Mouse (Mus musculus): Measurements from ENCODE around the gene Celf3. TPM values are rescaled to one million over a fixed set of nuclear protein-coding genes. Genes with fewer than 3 reads are reported as not detected.

Gene Celf3
- polyA plus RNA-seq, 1 experiment from 2014 or later, result 69.0 TPM

DNA sequence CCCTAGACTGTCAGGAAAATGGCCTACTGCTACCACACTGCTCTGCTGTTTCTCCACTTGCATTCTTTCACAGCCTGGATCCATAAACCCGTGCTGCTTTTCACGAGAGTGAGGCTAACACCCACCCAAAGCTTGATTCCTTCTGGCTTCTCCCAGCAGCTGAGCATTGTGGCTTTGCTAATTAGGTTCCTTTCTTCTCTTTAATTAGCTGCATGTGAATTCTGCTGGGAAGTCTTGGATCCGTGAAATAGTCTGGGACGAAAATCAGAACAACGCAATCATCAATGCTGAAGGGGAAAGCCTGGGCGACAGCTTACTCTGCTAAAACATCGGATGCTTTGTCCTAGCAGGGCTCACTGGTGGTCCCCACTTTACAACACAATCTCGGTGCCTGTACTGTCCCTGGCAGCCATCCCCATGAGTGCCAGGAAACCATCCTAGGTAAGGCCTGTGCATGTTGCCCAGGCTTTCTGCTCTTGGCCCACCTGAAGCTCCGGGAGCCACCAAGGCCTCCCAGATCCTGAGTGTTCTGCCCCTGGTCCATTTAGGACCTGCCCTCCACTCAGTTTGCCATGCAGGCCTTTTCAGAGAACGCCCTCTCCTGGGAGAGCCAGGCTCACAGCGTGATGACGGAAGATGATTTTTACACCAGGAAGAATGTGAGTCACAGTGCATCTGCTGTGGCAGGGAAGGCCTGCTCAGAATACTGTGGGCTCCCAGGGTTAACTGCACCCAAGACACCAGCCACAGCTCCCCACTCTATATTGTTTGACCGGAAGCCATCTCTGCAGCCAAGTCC lies 12.3 kb upstream of the Celf3 start:
- no peaks in the 10 kb centered on the region for H3K27me3 ChIP-seq (ENCODE audit: low read depth, poor library complexity, severe bottlenecking)
- no peaks in the 10 kb centered on the region for H3K36me3 ChIP-seq
- H3K9me3 ChIP-seq (replicated peaks), result no peaks in the 10 kb centered on the region
- 51% methylated on average over 13 of the region's 13 CpGs for WGBS
- H3K4me1 ChIP-seq, result peaks cover 31% of the 10 kb centered on the region
- peak overlapping the region; percentile 71 for H3K27ac ChIP-seq (replicated peaks)
- DNase-seq (ENCODE audit: low spot score), result no peak
- no peak overlapping the region for H3K4me3 ChIP-seq

DNA sequence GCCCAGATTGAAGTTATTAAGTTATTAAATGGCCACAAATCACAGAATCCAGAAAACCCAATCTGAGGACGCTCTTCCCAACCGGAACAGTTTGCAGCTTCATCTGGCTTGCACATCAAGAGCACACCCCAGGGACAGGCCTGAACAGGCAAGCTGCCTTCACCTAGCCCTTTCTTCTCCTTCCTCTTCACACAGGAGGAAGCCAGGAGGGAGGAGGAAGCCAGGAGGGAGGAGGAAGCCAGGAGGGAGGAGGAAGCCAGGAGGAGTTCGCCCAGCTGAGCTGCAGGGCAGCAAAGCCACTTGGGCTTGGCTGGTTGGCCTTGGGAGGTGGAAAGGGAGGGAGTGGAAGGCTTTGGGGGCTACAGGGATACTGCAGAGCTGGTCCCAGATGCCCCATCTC lies 9.2 kb upstream of the Celf3 start:
- no peak overlapping the region for H3K4me3 ChIP-seq
- no peaks in the 10 kb centered on the region for H3K36me3 ChIP-seq
- WGBS, result 54% methylated on average over 3 of the region's 3 CpGs
- no peaks in the 10 kb centered on the region for H3K27me3 ChIP-seq (ENCODE audit: low read depth, poor library complexity, severe bottlenecking)
- peak overlapping the region; percentile 17; the same call in 1 of the 2 replicates for H3K27ac ChIP-seq (replicated peaks)
- H3K9me3 ChIP-seq (replicated peaks), result no peaks in the 10 kb centered on the region
- peaks cover 44% of the 10 kb centered on the region for H3K4me1 ChIP-seq
- no peak for DNase-seq (ENCODE audit: low spot score)

DNA sequence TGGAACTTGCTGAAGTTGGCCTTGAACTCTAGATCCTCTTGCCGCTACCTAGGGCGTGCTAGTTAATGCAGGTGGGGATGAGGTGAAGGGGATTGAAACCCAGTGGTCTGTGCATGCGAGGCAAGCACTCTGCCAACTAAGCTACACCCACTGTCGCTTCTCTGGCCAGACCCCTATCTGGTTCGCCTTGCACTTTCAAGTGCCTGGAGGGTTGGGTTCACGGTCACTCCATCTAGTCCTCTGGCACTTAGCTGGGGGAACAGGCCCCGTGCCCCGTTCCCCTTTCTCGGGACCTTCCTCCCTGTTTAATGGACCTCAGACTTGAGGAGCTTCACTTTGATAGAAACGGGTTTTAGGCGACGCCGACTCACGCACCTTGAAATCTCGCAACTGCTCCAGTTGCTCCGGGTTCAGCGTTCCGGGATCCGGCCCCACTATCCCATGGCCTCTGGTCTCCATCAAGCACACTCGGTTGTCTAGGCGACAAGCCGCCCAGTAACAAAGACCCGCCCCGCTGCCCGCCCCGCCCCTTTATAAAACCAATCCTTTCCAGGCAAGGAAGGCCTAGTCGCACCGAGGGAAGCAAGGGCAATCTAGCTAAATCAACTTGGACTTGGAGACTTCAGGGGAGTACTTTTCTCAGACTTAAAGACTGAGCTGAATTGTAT lies 5.5 kb upstream of the Celf3 start:
- H3K36me3 ChIP-seq, result no peaks in the 10 kb centered on the region
- H3K27ac ChIP-seq (replicated peaks), result peak overlapping the region; percentile 78
- 9% methylated on average over 28 of the region's 28 CpGs for WGBS
- no peaks in the 10 kb centered on the region for H3K9me3 ChIP-seq (replicated peaks)
- H3K4me1 ChIP-seq, result peaks cover 48% of the 10 kb centered on the region
- no peaks in the 10 kb centered on the region; the same call in 1 of the 2 replicates for H3K27me3 ChIP-seq (ENCODE audit: low read depth, poor library complexity, severe bottlenecking)
- DNase-seq (ENCODE audit: low spot score), result peak; percentile 85
- H3K4me3 ChIP-seq, result peak overlapping the region; percentile 50

DNA sequence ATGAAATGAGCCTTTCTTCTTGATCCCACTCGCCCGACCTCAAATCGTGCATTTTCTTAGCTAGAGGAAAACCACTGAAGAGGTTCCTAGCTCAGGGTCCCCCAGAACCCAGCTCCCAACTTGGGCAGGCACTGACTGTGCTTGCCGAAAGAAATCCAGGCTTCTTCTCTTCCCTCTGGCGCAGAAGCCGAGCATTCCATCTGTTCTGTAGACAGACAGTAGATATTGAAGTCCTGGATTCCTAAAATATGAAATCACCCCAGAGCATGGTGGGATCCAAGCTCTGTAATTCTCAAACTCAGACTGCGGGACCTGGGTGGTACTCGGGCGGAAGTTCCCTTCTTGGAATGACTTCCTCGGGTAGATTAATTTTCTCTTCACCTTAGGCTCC lies 5.0 kb upstream of the Celf3 start:
- no peak for DNase-seq (ENCODE audit: low spot score)
- Histone ChIP-seq H3K27me3 (ENCODE audit: low read depth, poor library complexity, severe bottlenecking) (peaks cover 3% of the 10 kb centered on the region; the same call in 1 of the 2 replicates), H3K4me1 (peaks cover 53% of the 10 kb centered on the region), H3K9me3 (replicated peaks) (no peaks in the 10 kb centered on the region), H3K27ac (replicated peaks) (peak overlapping the region; percentile 78), H3K4me3 (peak overlapping the region; percentile 50; the same call in 1 of the 2 replicates), H3K36me3 (no peaks in the 10 kb centered on the region)
- WGBS, result 56% methylated on average over 10 of the region's 10 CpGs

DNA sequence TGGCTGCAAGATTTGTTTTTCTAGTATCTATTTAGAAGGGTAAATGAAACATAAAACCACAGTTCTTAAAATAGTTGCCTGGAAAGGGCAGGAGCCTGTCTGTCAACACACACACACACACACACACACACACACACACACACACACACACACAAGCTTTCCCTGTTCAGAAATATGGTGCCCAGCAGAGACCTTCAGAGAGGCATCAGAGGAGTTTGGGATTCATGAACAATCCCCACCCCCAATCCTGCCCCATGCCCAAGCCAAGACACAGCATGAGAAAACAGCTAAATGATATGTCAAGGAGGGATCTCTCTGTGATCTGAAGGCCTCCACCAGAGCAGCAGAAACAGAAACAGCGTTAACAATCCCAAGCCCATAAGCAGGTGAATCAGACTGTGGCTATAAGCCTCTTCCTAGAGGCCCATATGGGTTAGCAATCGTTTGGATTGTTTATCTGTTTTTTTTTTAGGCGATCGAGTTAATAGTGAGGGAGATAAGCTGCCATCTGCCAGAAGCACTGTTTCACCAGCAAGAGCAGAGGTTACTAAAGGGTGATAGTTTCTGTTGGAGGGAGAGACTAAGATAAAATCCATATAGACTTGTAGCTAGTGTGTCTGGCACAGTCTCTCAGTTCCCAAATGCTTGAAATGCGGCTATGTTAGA lies 4.4 kb upstream of the Celf3 start:
- Histone ChIP-seq H3K27ac (replicated peaks) (no peak overlapping the region), H3K36me3 (no peaks in the 10 kb centered on the region), H3K4me1 (peaks cover 59% of the 10 kb centered on the region), H3K4me3 (no peak overlapping the region), H3K9me3 (replicated peaks) (no peaks in the 10 kb centered on the region), H3K27me3 (ENCODE audit: low read depth, poor library complexity, severe bottlenecking) (peaks cover 9% of the 10 kb centered on the region)
- no peak for DNase-seq (ENCODE audit: low spot score)
- WGBS, result 87% methylated on average over 5 of the region's 5 CpGs

DNA sequence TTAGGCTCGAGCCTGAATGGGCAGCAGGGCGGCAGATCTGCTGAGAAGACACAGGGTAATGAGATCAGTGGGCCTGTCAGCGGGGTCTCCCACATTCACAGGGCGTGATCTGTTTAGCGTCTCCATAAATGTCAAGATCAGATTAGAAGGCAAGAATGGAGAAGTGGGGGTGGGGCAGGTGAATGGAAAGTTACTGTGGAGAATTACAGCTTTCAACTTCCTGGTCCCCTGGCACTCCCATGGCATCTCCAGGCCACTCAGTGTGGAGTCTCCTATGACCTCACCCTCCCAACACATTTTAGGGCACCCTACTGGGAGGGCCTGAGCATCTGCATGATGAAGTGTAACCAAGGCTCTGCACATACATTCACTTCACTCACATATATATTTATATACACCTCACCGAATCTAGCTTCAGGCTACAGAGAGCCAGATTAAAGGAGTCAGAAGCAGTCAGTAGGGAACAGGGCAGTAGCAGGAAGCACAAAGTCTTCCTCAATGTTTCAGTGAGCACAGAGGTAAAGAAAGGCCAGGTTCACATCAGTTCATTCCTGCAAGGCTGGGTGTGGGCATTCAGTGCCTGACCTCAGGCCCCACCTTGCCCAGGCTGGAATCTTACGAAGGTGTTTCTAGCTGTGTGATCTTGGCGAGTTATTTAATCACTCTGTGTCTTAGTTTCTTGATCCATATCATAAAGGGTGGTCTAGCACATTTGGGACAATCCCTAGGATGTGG lies 1.6 kb upstream of the Celf3 start:
- no peak overlapping the region for H3K4me3 ChIP-seq
- H3K27ac ChIP-seq (replicated peaks), result no peak overlapping the region; the same call in 1 of the 2 replicates
- DNase-seq (ENCODE audit: low spot score), result no peak
- H3K4me1 ChIP-seq, result peaks cover 83% of the 10 kb centered on the region
- WGBS, result 74% methylated on average over 8 of the region's 8 CpGs
- peaks cover 7% of the 10 kb centered on the region for H3K36me3 ChIP-seq
- peaks cover 37% of the 10 kb centered on the region for H3K27me3 ChIP-seq (ENCODE audit: low read depth, poor library complexity, severe bottlenecking)
- no peaks in the 10 kb centered on the region for H3K9me3 ChIP-seq (replicated peaks)

DNA sequence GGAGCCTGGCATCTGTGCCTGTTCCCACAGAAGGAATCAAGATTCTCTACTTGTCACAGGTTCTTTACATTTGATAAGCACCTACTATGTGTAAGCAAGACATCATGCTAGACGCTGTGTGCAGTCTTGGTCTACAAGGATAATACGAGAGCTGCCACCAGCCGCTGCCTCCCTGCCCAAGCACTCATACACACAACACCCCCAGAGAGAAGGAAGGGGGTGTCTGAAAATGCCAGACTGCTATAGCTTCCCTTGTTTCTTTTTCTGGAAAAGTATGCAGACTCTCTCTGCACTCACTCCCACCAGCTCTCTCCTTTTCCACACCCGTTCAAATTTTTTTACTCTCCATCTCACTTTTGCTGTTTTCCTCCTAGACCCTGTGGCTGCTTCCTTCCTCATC lies 651 bp upstream of the Celf3 start:
- H3K4me3 ChIP-seq, result peak overlapping the region; percentile 68
- no peaks in the 10 kb centered on the region for H3K9me3 ChIP-seq (replicated peaks)
- H3K36me3 ChIP-seq, result peaks cover 17% of the 10 kb centered on the region
- H3K27ac ChIP-seq (replicated peaks), result peak overlapping the region; percentile 92
- 54% methylated on average over 4 of the region's 4 CpGs for WGBS
- no peak for DNase-seq (ENCODE audit: low spot score)
- peaks cover 39% of the 10 kb centered on the region for H3K27me3 ChIP-seq (ENCODE audit: low read depth, poor library complexity, severe bottlenecking)
- peaks cover 88% of the 10 kb centered on the region for H3K4me1 ChIP-seq

DNA sequence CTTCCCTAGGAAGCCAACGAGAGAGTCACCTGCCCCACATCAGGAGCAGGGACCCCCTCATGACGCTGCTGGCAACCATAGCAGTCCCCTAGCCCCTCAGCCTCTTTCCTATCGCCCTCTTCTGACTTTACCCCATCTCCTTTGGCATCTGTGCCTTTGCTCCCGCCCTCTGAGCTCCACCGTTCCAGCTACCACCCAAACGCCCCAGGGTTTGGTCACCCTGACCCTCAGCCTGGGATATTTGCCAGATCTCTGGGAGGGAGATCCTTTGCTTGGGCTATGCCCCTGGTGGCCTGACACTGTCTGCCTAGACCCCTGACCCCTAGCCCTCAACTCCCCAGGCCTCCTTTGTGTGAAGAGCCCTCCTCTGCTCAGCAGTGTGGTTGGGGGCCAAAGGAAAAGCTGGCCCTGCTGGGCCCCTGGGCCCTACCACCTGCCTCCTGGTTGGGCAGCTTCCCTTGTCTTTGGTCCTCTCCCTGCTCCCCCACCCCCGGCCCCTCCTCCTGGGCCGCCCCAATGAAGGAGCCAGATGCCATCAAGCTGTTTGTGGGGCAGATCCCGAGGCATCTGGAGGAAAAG lies 585 bp downstream of the Celf3 start:
- peak overlapping the region; percentile 92 for H3K27ac ChIP-seq (replicated peaks)
- H3K27me3 ChIP-seq (ENCODE audit: low read depth, poor library complexity, severe bottlenecking), result peaks cover 39% of the 10 kb centered on the region
- no peaks in the 10 kb centered on the region for H3K9me3 ChIP-seq (replicated peaks)
- WGBS, result 5% methylated on average over 9 of the region's 9 CpGs
- H3K36me3 ChIP-seq, result peaks cover 22% of the 10 kb centered on the region
- DNase-seq (ENCODE audit: low spot score), result peak; percentile 60
- H3K4me1 ChIP-seq, result peaks cover 88% of the 10 kb centered on the region
- H3K4me3 ChIP-seq, result peak overlapping the region; percentile 68

DNA sequence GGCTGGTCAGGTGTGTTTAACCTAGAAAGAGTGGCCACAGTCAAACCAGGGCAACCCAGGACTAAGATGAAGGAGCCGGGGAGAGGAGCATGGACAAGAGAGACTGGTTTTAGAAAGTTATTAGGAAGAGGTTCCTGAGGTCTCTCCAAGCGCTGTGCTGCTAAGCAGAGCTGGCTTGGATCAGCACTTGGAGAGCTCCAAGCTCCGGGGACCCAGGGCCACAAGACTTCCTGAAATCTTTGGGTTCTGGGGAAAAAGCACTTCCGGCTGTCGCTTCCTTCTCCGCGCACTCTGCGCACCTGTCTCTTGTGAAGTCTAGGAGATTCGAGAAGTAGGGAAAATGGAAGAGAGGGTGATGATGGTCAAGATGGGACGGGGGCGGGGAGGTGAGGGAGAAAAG lies 1.5 kb downstream of the Celf3 start:
- Histone ChIP-seq H3K9me3 (replicated peaks) (no peaks in the 10 kb centered on the region), H3K4me1 (peaks cover 90% of the 10 kb centered on the region), H3K36me3 (peaks cover 24% of the 10 kb centered on the region), H3K4me3 (peak overlapping the region; percentile 68), H3K27ac (replicated peaks) (peak overlapping the region; percentile 92), H3K27me3 (ENCODE audit: low read depth, poor library complexity, severe bottlenecking) (peaks cover 39% of the 10 kb centered on the region)
- 4% methylated on average over 11 of the region's 11 CpGs for WGBS
- DNase-seq (ENCODE audit: low spot score), result peak; percentile 40

DNA sequence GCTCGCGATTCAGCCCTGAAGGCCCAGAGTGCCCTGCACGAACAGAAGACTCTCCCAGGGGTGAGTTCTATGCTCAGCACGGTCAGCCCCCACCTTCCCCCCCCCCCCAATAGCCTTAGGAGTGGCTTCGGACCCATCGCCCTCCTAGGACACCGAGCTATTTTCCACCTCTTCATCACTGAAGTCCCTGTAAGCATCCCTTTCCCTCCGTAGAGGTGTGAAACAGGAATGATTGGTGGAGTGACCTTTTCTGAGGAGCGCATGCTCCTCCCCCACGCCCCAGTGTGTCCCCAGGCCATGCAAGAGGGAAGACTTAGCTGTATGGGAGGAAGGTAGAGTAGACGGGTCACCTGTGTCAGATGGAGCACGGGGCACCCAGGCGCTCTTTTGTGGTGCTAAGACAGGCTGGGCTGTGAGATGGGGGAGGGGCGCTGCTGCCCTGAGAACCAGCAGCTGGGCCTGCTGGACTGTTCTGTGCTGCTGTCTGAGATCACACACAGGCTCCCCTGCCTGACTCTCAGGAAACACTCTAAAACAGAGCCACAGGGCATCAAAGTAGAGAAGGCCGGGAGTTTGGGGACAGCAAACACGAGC lies 2.3 kb downstream of the Celf3 start, which contains the start of gene Riiad1:
Gene Riiad1 (minus strand): TSS at position 51 of the 594 bp plus-strand sequence.
- Histone ChIP-seq H3K4me1 (peaks cover 98% of the 10 kb centered on the region), H3K36me3 (peaks cover 32% of the 10 kb centered on the region), H3K9me3 (replicated peaks) (no peaks in the 10 kb centered on the region), H3K27ac (replicated peaks) (peak within 1 kb of the TSS; percentile 92), H3K27me3 (ENCODE audit: low read depth, poor library complexity, severe bottlenecking) (peaks cover 39% of the 10 kb centered on the region), H3K4me3 (peak within 1 kb of the TSS; percentile 68)
- WGBS, result 15% methylated on average over 16 of the region's 16 CpGs
- DNase-seq (ENCODE audit: low spot score), result peak; percentile 44

DNA sequence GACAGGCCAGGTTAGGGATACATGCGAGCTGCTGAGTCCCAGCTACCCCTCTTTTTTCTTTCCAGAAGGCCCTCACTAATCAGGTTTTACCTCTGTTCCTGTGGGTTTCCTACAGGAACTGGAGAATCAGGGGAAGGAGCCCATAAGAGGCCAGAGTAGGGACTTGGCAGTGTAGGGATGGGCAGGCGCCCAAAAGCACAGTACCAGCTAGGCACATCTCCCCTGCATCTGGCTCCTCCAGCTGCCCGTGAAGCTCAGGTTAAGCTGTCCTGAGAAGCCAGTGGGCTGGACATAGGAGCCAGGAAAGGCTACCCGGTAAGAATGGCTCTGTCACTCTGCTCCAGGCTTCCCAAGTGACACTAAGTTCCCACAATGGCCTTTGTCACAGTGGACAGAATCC lies 3.3 kb downstream of the Celf3 start:
- peaks cover 39% of the 10 kb centered on the region for H3K27me3 ChIP-seq (ENCODE audit: low read depth, poor library complexity, severe bottlenecking)
- H3K4me3 ChIP-seq, result peak overlapping the region; percentile 68; the same call in 1 of the 2 replicates
- H3K9me3 ChIP-seq (replicated peaks), result no peaks in the 10 kb centered on the region
- peaks cover 100% of the 10 kb centered on the region for H3K4me1 ChIP-seq
- WGBS, result 68% methylated on average over 4 of the region's 4 CpGs
- DNase-seq (ENCODE audit: low spot score), result no peak
- H3K36me3 ChIP-seq, result peaks cover 40% of the 10 kb centered on the region
- peak overlapping the region; percentile 92 for H3K27ac ChIP-seq (replicated peaks)

All from midbrain, embryonic 10.5 days (tissue).